Mouse (Mus musculus): Measurements from ENCODE around the gene Twnk.

Twnk gene

DNA sequence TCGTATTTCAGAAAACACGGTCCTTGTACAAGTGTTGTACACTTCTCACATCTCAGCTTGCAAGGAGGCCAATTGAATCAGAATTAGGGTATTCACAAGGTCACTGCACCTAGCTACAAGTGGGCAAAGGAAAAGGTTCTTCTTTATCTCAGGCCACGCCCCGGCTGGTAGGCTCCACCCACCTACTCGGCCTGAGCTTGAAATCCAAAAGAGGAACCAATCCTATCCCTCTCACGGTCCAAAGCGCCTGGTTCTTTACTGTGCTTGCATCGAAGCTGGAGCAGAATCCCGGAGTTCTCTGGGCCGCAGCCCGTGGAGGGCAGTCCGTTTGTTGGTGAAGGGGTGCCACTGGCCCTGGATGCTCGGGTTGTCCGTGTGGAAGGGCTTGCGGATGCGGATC lies at the start of gene Twnk:
Twnk (plus strand) TSS at position 220 of the 400 bp plus-strand sequence.
- no peak for DNase-seq

DNA sequence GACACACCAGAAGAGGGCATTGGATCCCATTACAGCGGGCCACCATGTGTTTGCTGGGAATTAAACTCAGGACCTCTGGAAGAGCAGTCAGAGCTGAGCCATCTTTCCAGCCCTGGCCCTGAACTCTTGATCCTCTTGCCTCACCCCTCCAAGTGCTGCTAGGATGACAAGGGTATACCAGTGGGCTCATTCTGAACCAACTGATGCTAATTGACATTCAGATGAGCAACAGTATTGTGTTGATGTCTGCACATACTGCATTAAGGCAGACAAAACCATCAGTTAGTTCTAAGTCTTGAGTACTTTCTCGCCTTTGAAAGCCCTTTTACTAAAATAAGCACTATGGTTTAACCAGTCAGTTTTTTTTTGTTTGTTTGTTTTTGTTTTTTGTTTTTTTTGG lies 45.8 kb upstream of the Twnk start:
- DNase-seq: no peak

DNA sequence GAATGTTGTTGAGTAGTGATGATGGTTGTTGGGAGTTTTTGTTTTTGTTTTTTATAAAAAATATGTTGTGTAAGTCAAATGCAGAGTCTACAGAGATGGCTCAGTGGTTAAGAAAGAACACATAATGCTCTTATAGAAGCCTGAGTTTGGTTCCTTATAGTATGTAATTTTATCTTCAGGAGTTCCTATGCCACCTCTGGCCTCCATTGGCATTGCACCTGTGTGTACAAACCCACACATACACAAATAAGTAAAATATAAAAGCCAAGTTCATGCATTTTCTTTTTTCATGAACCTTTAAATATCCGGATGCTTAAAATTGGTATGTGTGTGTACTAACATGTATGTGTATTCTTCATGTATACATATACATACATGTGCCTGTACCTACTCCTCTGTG lies 39.5 kb upstream of the Twnk start:
- no peak for DNase-seq

- no peak for DNase-seq
Measured at GRCm38 (mm10) chr19:44968329-44968728, 37.1 kb upstream of the Twnk start.

- DNase-seq: no peak
Measured at GRCm38 (mm10) chr19:44976636-44977035, 28.8 kb upstream of the Twnk start.

DNA sequence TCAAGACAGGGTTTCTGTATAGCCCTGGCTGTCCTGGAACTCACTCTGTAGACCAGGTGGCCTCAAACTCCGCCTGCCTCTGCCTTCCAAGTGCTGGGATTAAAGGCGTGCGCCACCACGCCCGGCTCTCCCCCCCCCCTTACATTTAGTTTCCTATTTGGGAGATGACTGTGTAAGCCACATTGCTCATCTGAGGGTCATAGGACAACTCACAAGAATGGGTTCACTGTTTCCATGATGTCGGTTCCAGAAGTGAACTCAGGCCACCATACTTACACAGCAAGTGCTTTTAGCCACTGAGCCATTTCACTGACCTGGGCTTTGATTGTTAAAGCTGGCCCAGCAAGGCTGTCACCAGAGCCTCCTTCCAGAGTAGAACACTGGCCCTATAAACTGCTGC lies 28.3 kb upstream of the Twnk start:
- DNase-seq: no peak

- no peak for DNase-seq
Measured at GRCm38 (mm10) chr19:44980787-44981186, 24.7 kb upstream of the Twnk start.

GRCm38 (mm10) chr19:44982477-44983115 lies 22.9 kb upstream of the Twnk start:
- no peak for DNase-seq

- DNase-seq: no peak
Measured at GRCm38 (mm10) chr19:44983366-44983765, 22.1 kb upstream of the Twnk start.

GRCm38 (mm10) chr19:44984420-44984819 lies 21.0 kb upstream of the Twnk start:
- no peak for DNase-seq

- DNase-seq: no peak
Measured at GRCm38 (mm10) chr19:44985159-44985988, 20.1 kb upstream of the Twnk start.

DNA sequence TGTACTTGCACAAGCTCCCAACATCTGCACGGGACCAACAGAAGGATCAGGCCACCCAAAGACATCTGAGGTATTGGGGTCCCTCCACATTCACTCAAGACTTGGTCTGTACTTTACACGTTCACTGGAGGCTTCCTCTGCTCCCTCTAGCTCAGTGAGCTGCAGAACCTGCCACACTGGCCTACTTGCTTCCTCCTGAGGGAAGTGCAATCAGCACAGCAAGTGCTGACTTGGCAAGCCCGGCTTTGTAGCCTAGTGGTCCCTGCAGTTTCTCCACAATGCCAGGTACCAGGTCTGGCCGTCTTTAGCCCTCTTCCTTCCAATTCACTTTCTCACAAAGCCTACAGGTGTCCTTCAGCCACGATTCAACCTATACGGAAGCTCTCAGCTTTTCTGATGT lies 18.5 kb upstream of the Twnk start:
- no peak for DNase-seq

DNA sequence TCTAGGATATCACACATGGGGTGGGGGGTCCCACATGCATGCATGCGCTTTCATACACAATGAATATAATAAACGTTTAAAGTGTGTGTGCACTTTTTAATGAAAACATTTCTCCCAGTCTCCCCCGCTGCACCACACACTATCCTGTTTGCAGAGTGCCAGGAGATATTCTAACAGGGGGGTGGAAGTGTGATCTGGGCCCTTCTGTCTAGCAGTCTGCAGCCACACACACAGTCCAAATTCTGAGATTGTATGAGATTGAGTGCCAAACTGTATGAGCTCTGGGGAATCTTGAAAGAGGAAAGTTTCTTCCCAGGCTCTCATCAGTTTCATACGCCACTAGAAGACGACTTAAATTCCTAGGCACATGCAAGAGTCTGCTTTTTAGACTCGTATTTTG lies 17.6 kb upstream of the Twnk start:
- peak; percentile 54 for DNase-seq

DNA sequence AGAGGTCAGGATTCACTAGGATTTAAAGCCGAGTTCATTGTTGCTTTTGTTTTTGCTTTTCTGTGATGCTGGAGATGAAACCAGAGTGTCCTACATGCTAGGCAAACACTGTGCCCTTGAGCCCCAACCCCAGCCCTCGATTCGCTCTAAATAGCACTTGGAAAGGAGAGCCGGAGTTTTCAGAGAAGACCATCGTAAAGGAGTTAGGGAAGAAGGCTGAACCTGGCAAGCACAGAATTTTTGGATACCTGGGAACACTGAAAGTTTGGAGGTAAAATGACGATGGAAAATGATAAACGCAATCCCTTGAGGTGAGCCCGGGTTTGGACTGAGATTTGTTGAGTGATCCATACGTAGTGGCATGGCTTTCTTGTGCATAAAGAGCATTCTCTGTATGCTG lies 17.1 kb upstream of the Twnk start:
- no peak for DNase-seq

DNA sequence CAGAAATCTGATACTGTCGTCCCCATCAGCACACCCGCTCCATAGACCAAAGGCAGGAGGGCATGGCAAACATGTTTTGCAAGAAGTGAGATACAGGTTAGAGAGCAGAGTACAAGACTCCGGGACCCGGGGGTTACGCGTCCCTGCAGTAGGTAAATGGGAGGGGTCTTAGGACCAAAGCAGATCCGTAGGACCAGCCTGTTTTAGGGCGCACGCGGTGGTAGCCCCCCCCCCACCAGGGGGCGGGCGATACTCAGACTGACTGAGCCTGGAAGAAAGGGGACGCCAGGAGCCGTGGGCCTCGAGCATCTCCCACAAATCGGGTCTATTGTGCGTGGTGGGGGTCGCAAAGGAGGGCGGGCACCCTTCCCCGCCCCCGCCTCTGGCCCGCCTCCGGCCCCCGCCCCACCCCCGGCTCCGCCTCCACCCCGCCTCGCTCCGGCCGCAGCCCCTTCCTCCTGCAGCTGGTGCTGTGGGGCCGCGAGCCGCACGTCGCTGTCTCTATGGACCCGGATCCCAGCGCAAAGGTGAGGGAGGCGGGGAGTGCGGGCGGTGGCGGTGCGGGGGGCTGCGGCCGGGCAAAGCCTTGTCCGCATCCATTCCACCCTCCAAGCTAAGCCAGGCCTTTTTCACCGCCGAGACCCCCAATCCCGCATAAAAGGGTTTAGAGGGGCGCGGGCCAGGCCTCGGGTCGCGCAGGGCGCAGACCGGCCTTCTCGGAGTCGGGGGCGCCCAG lies 16.5 kb upstream of the Twnk start, which contains the start of gene Sema4g:
Sema4g (plus strand) TSS at position 271 of the 736 bp plus-strand sequence.
- peak; percentile 40 for DNase-seq

DNA sequence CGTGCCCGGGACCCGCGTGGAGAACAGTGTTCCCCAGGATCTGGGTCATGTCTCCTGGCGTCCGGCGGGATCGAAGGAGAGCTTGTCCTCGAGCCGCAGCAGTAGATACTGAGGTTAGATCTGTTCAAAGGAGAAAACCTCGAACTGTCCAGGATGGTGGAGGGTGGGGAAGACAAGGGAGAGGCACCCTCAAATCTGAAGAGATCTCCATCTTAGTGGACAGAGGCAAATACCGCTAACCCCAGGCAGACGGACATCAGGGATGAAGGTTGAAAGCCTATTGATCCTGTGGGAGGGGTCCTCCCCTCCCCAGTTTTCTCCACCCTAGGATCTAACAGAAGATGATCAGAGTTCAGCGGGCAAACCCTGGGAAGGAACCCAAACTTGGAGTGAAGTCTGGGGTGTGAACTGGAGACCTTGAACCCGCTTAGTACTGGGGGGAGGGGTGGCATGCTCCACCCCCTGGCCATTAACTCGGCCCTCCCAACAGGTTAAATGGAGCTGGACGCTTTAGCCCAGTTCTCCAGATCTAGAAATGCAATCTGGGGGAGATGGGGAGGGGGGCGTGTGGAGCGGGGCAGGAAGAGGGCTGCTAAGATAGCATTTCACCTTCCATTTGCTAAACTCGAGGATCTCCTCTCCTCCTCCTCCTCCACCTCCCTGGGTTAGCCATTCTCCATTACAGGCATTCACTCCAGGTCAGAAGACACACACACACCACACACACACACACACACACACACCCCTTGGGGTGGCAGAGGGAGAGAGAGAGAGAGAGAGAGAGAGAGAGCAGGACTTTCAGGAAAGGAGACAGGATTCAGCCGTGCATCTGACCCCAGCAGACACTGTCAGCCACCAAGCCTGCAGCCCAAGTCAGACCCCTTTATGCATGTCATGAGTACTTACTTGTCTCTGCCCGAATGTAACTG lies 15.6 kb upstream of the Twnk start:
- DNase-seq: no peak

DNA sequence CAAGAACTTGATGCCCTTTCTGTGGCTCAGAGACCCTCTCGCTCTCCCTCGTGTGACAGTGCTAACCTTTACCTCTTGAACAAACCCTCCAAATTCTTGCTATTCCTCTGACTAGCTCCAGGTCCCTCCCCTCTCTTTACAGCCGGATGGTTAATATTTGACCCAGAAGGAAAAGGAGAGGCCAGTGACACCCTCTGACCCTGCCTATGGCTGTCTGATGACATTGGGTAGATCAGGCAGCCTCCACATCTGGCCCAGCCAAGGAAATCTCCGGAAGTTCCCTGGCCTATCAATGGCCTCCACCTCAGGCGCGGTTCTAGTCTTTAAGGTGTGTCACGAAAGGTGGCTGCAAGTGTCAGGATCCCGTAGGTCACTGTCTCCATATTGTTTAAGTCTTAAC lies 14.4 kb upstream of the Twnk start:
- no peak for DNase-seq

GRCm38 (mm10) chr19:44992246-44992645 lies 13.2 kb upstream of the Twnk start:
- no peak for DNase-seq

GRCm38 (mm10) chr19:44992712-44993111 lies 12.8 kb upstream of the Twnk start:
- no peak for DNase-seq

GRCm38 (mm10) chr19:44997786-44998185 lies 7.7 kb upstream of the Twnk start:
- DNase-seq: no peak

GRCm38 (mm10) chr19:44999647-45000046 lies 5.8 kb upstream of the Twnk start:
- DNase-seq: no peak

- no peak for DNase-seq
Measured at GRCm38 (mm10) chr19:45002301-45002700, 3.2 kb upstream of the Twnk start.
